Mouse (Mus musculus) spleen, adult 2 months (tissue): ENCODE data around the gene Ap1b1.

ENCODE experiments used
- CTCF ChIP-seq: fragments of 200-500 bp; IDR thresholded peaks from 2 replicates; pipeline ENCODE4 v1.5.1; 2011; ENCODE audit warnings: mild to moderate bottlenecking, inconsistent platforms; ENCODE audit not compliant: insufficient read depth, insufficient read length, insufficient replicate concordance; ENCODE audit errors: extremely low read depth
- POLR2A ChIP-seq: fragments of 200-500 bp; IDR thresholded peaks from 2 replicates; pipeline ENCODE4 v1.6.1; 2011; ENCODE audit warnings: low read depth, low read length, inconsistent platforms

GRCm38 (mm10) chr11:5046321-5046926 lies 59.8 kb downstream of the Ap1b1 start:
- TF ChIP-seq CTCF (no peak), POLR2A (no peak)
